Mouse (Mus musculus) megakaryocyte, embryonic 14.5 days (primary cell): ENCODE results near the gene Nubp2.

Experiments used
- FLI1 ChIP-seq: IDR thresholded peaks from 2 replicates; pipeline ENCODE4 v1.6.1; 2012; ENCODE audit warnings: low read length, inconsistent platforms, mixed read lengths
- GATA1 ChIP-seq: IDR thresholded peaks from 3 replicates; pipeline ENCODE4 v1.6.1; 2012; ENCODE audit warnings: mixed read lengths, low read length, inconsistent platforms, borderline replicate concordance

DNA sequence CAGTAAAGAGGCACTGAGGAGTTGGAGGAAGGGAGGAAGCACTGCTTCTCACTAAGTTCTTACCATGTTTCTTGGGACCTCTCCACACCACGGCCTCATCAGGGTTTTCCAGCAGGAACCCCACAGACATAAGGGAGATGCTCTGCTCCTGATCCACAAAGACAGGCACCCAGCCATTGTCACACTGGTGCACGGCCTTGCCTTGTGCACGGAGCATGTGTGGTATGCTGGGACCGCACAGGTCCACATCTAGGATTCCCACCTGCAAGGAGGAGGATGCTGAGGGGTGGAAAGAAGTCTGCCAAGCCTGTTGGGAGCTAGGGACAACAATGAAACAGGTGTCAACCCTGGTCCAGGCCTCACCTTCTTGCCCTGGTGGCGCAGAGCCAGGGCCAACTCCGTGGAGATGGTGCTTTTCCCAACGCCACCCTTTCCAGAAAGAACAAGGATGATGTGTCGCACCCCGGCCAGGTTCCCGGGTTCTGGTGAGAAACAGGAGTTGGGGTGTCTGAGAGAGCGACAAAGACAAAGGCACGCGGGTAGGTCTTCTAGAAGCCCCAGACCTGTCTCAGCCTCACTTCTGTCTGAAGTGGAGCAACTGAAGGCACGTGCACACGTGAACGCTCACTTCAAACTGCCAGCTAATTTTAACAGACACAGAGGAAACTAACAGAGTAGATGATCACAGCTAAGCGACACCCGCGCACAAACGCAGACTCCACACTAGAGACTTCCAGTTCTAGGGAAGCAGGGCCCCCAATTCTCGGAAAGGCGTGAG lies 604 bp downstream of the Nubp2 start:
- TF ChIP-seq FLI1 (no peak), GATA1 (no peak)
